Mouse (Mus musculus) heart, embryonic 13.5 days (tissue): ENCODE measurements at regions not wholly inside any gene's neighbourhood (a gene's known extent, or its start where the extent isn't known, plus 50 kb on each side); places are given as distances from the start of the nearest gene placed in this dataset.

Experiments
- ATAC-seq: fragments of 200-750 bp; cut with Nextera tagmentation; 2 replicates; pipeline ENCODE4 v1.8.0; 2017; ENCODE audit warnings: moderate TSS enrichment; ENCODE audit not compliant: insufficient number of reproducible peaks, low FRiP score, low TSS enrichment; ENCODE audit errors: extremely low read depth
- H3K27ac ChIP-seq: fragments of 300-500 bp; sonication (generic); replicated peaks from 2 replicates; pipeline ENCODE4 v1.5.1; 2015; ENCODE audit warnings: moderate library complexity, mild to moderate bottlenecking, inconsistent platforms
- H3K27me3 ChIP-seq: fragments of 300-500 bp; sonication (generic); replicated peaks from 2 replicates; pipeline ENCODE4 v1.6.1; 2015; ENCODE audit warnings: mild to moderate bottlenecking, inconsistent platforms
- H3K36me3 ChIP-seq: fragments of 300-500 bp; sonication (generic); 2 replicates; pipeline ENCODE4 v1.6.1; 2015; ENCODE audit warnings: mild to moderate bottlenecking, inconsistent platforms
- H3K4me1 ChIP-seq: fragments of 300-500 bp; sonication (generic); 2 replicates; pipeline ENCODE4 v1.6.1; 2015; ENCODE audit warnings: inconsistent platforms
- H3K4me2 ChIP-seq: fragments of 300-500 bp; sonication (generic); 2 replicates; pipeline ENCODE4 v1.6.1; 2015; ENCODE audit warnings: inconsistent platforms, mild to moderate bottlenecking, moderate library complexity
- H3K4me3 ChIP-seq: fragments of 300-500 bp; sonication (generic); 2 replicates; pipeline ENCODE4 v1.5.1; 2015; ENCODE audit warnings: moderate library complexity, mild to moderate bottlenecking, inconsistent platforms
- H3K9ac ChIP-seq: fragments of 300-500 bp; sonication (generic); 2 replicates; pipeline ENCODE4 v1.6.1; 2015; ENCODE audit warnings: inconsistent platforms, mild to moderate bottlenecking, moderate library complexity
- H3K9me3 ChIP-seq: fragments of 300-500 bp; sonication (generic); 2 replicates; pipeline ENCODE4 v1.6.1; 2016; ENCODE audit warnings: inconsistent platforms
- WGBS: fragments of 180-500 bp; shearing (Covaris S2); methylation state at CpG from one replicate; pipeline ENCODE4 v1.1.7; 2015; ENCODE audit warnings: mixed read lengths; 5-methylcytosine and 5-hydroxymethylcytosine counted together

- no peak for ATAC-seq
- Histone ChIP-seq H3K4me1 (0 out of 2 replicates have a peak, but pooled peaks cover 2% of the 10 kb centered on the region), H3K27ac (no peak overlapping the region), H3K36me3 (no peaks in the 10 kb centered on the region), H3K9me3 (no peaks in the 10 kb centered on the region), H3K4me2 (no peak overlapping the region), H3K9ac (no peak overlapping the region), H3K4me3 (no peak overlapping the region), H3K27me3 (no peaks in the 10 kb centered on the region)
- 79% methylated on average over 13 of the region's 13 CpGs for WGBS
Observed at GRCm38 (mm10) chr10:118603857-118604414, 163.1 kb downstream of the Ifng start.

GRCm38 (mm10) chr10:118605156-118605821 lies 164.4 kb downstream of the Ifng start:
- Histone ChIP-seq H3K9me3 (no peaks in the 10 kb centered on the region), H3K4me3 (no peak overlapping the region), H3K27me3 (no peaks in the 10 kb centered on the region), H3K9ac (no peak overlapping the region), H3K36me3 (no peaks in the 10 kb centered on the region), H3K4me2 (no peak overlapping the region), H3K4me1 (0 out of 2 replicates have a peak, but pooled peaks cover 2% of the 10 kb centered on the region), H3K27ac (no peak overlapping the region)
- WGBS, result 86% methylated on average over 10 of the region's 10 CpGs
- ATAC-seq, result no peak

GRCm38 (mm10) chr10:118607418-118607817 lies 166.6 kb downstream of the Ifng start:
- WGBS, result 84% methylated on average over 1 of the region's 1 CpGs
- ATAC-seq, result no peak
- H3K4me2 ChIP-seq, result no peak overlapping the region

GRCm38 (mm10) chr10:118608376-118609145 lies 167.7 kb downstream of the Ifng start:
- no peak for ATAC-seq
- Histone ChIP-seq H3K9me3 (no peaks in the 10 kb centered on the region), H3K27me3 (no peaks in the 10 kb centered on the region), H3K9ac (no peak overlapping the region), H3K4me2 (no peak overlapping the region), H3K4me3 (no peak overlapping the region), H3K4me1 (no peaks in the 10 kb centered on the region), H3K36me3 (no peaks in the 10 kb centered on the region), H3K27ac (no peak overlapping the region)
- WGBS, result 68% methylated on average over 4 of the region's 4 CpGs

More at GRCm38 (mm10) chr10:118607418-118607817, 166.6 kb downstream of the Ifng start:
- Histone ChIP-seq H3K36me3 (no peaks in the 10 kb centered on the region), H3K9me3 (no peaks in the 10 kb centered on the region), H3K27me3 (no peaks in the 10 kb centered on the region), H3K9ac (no peak overlapping the region), H3K27ac (no peak overlapping the region), H3K4me1 (0 out of 2 replicates have a peak, but pooled peaks cover 2% of the 10 kb centered on the region), H3K4me3 (no peak overlapping the region)

DNA sequence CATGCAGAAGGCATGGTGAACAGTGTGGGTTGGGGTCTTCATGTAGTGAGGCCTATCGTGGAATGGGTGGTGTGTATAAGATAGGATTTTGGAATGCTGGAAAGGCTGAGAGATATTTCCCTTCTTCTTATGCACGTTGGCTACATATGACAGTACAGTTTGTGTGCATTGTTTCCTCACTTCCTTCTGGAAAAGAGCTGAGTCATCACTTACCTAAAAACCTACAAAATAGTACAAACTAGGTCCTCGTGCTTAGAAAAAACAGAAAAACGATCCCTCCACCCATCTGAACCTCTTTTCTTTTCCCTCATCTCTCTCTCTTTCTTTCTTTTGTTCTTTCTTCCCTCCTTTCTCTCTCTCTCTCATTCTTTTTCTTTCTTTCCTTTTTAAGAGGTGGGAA lies 168.3 kb downstream of the Ifng start:
- Histone ChIP-seq H3K27me3 (no peaks in the 10 kb centered on the region), H3K36me3 (no peaks in the 10 kb centered on the region), H3K9ac (no peak overlapping the region), H3K27ac (no peak overlapping the region), H3K4me2 (no peak overlapping the region), H3K9me3 (no peaks in the 10 kb centered on the region), H3K4me1 (no peaks in the 10 kb centered on the region), H3K4me3 (no peak overlapping the region)
- 60% methylated on average over 4 of the region's 4 CpGs for WGBS
- ATAC-seq, result no peak

DNA sequence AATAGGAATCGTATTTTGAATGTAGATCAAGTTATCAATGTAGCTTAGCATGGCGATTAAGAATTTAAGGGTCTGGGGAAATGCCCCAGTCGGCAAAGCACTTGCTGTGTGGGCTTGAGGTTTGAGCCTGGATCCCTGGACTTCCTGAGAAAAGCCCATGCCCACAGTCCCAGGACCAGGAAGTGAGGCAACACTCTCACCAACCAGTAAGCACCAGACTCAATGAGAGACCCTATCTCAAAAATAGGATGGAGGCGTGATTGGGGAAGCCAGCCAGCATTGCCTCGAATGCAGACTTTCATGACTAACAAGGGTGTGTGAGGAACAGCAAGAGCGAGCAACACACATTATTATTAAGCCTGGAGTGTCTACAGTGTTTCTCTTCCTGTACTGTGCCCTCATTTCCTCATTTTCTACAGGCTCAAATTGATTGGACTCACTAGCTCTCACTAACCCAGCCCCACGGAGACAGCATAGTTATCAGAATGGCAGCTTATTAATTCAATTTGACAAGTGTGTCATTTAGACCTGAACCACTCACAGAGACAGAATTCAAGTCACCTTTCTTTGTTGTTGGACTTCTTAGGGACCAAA lies 170.1 kb downstream of the Ifng start:
- Histone ChIP-seq H3K27ac (no peak overlapping the region), H3K4me3 (no peak overlapping the region), H3K27me3 (no peaks in the 10 kb centered on the region), H3K36me3 (no peaks in the 10 kb centered on the region), H3K9ac (no peak overlapping the region), H3K4me1 (no peaks in the 10 kb centered on the region), H3K9me3 (no peaks in the 10 kb centered on the region), H3K4me2 (no peak overlapping the region)
- ATAC-seq, result no peak
- 80% methylated on average over 7 of the region's 7 CpGs for WGBS

DNA sequence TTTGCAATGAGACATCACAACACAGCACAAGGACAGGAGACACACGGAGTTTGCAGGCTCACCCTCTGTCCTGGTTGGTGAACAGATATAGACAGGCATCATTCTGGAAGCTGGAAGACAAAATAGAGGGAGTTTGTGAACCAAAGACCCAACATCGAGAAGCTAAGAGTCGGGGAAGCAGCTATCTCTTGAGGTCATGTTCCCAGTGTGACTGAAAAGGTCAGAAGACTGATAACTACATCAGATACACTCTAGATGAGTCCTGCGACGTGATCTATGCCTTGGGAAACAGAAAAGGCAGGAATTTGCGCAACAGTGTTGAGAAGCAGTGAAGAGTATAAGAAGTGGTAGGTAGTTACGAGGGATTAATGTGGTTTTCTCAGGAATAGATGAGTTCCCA lies 171.2 kb downstream of the Ifng start:
- Histone ChIP-seq H3K36me3 (no peaks in the 10 kb centered on the region), H3K4me2 (no peak overlapping the region), H3K9ac (no peak overlapping the region), H3K9me3 (no peaks in the 10 kb centered on the region), H3K27me3 (no peaks in the 10 kb centered on the region), H3K27ac (no peak overlapping the region), H3K4me1 (no peaks in the 10 kb centered on the region), H3K4me3 (no peak overlapping the region)
- 65% methylated on average over 7 of the region's 7 CpGs for WGBS
- no peak for ATAC-seq

- Histone ChIP-seq H3K36me3 (no peaks in the 10 kb centered on the region), H3K4me2 (no peak overlapping the region), H3K4me3 (no peak overlapping the region), H3K4me1 (peaks cover 6% of the 10 kb centered on the region; the same call in 1 of the 2 replicates), H3K9ac (no peak overlapping the region), H3K9me3 (no peaks in the 10 kb centered on the region), H3K27ac (no peak overlapping the region), H3K27me3 (no peaks in the 10 kb centered on the region)
- 78% methylated on average over 14 of the region's 14 CpGs for WGBS
- no peak for ATAC-seq
Observed at GRCm38 (mm10) chr10:118613056-118613695, 172.3 kb downstream of the Ifng start.

- 84% methylated on average over 6 of the region's 6 CpGs for WGBS
- no peak for ATAC-seq
- Histone ChIP-seq H3K4me2 (no peak overlapping the region), H3K4me3 (no peak overlapping the region), H3K9ac (no peak overlapping the region), H3K36me3 (no peaks in the 10 kb centered on the region), H3K4me1 (peaks cover 6% of the 10 kb centered on the region; the same call in 1 of the 2 replicates), H3K27ac (no peak overlapping the region), H3K27me3 (no peaks in the 10 kb centered on the region), H3K9me3 (no peaks in the 10 kb centered on the region)
Observed at GRCm38 (mm10) chr10:118614251-118614865, 173.5 kb downstream of the Ifng start.

- ATAC-seq, result no peak
- Histone ChIP-seq H3K27ac (no peak overlapping the region), H3K9ac (no peak overlapping the region), H3K9me3 (no peaks in the 10 kb centered on the region), H3K36me3 (no peaks in the 10 kb centered on the region), H3K4me3 (no peak overlapping the region), H3K4me2 (no peak overlapping the region), H3K4me1 (peaks cover 6% of the 10 kb centered on the region; the same call in 1 of the 2 replicates), H3K27me3 (no peaks in the 10 kb centered on the region)
- WGBS, result 81% methylated on average over 10 of the region's 10 CpGs
Observed at GRCm38 (mm10) chr10:118615131-118616020, 174.5 kb downstream of the Ifng start.
